Mouse (Mus musculus) neural tube, embryonic 11.5 days (tissue): Measurements from ENCODE around the gene Sdhd. TPM values are rescaled to one million over a fixed set of nuclear protein-coding genes. Genes with fewer than 3 reads are reported as not detected.

ENCODE experiments used
- ATAC-seq: fragments of 200-750 bp; cut with Nextera tagmentation; 2 replicates; pipeline ENCODE4 v1.8.0; 2017; ENCODE audit warnings: moderate number of reproducible peaks, mild to moderate bottlenecking, moderate TSS enrichment, moderate library complexity; ENCODE audit not compliant: insufficient read depth, low FRiP score, low TSS enrichment
- DNase-seq: peaks from one replicate; pipeline ENCODE4 v3.0.0-alpha.2; 2015; ENCODE audit warnings: low spot score
- H3K27ac ChIP-seq: fragments of 300-500 bp; sonication (generic); 2 replicates; pipeline ENCODE4 v1.5.1; 2014; ENCODE audit warnings: low read depth, mild to moderate bottlenecking, low read length
- H3K27me3 ChIP-seq: fragments of 300-500 bp; sonication (generic); 2 replicates; pipeline ENCODE4 v1.6.1; 2014; ENCODE audit warnings: mild to moderate bottlenecking, low read length, mixed read lengths; ENCODE audit not compliant: control insufficient read depth, insufficient read depth
- H3K36me3 ChIP-seq: fragments of 300-500 bp; sonication (generic); 2 replicates; pipeline ENCODE4 v1.6.1; 2014; ENCODE audit warnings: mild to moderate bottlenecking, low read length, moderate library complexity, mixed read lengths; ENCODE audit not compliant: control insufficient read depth, insufficient read depth
- H3K4me1 ChIP-seq: fragments of 300-500 bp; sonication (generic); 2 replicates; pipeline ENCODE4 v1.6.1; 2014; ENCODE audit warnings: low read length, mixed read lengths; ENCODE audit not compliant: control insufficient read depth, insufficient read depth
- H3K4me2 ChIP-seq: fragments of 300-500 bp; sonication (generic); 2 replicates; pipeline ENCODE4 v1.6.1; 2014; ENCODE audit warnings: low read depth, mild to moderate bottlenecking, moderate library complexity
- H3K4me3 ChIP-seq: fragments of 300-500 bp; sonication (generic); 2 replicates; pipeline ENCODE4 v1.5.1; 2014; ENCODE audit warnings: low read depth, low read length
- H3K9ac ChIP-seq: fragments of 300-500 bp; sonication (generic); 2 replicates; pipeline ENCODE4 v1.6.1; 2014; ENCODE audit warnings: mild to moderate bottlenecking, low read length
- H3K9me3 ChIP-seq: fragments of 300-500 bp; sonication (generic); 2 replicates; pipeline ENCODE4 v1.6.1; 2016; ENCODE audit warnings: low read length; ENCODE audit not compliant: control insufficient read depth
- WGBS: fragments of 180-500 bp; shearing (Covaris S2); extraction: QIAGEN DNeasy Blood & Tissue Kit; methylation state at CpG from one replicate; pipeline ENCODE4 v1.1.7; 2014; 5-methylcytosine and 5-hydroxymethylcytosine counted together
- polyA plus RNA-seq: library from polyadenylated mRNA; unstranded; fragments of >200 nt; fragmentation: Nextera tagmentation; extraction: Ambion mirVana; gene quantifications from 2 replicates; pipeline ENCODE4 v1.2.1, GENCODE M21; 2014

Gene Sdhd
- polyA plus RNA-seq, 1 experiment from 2014 or later: 281 TPM

DNA sequence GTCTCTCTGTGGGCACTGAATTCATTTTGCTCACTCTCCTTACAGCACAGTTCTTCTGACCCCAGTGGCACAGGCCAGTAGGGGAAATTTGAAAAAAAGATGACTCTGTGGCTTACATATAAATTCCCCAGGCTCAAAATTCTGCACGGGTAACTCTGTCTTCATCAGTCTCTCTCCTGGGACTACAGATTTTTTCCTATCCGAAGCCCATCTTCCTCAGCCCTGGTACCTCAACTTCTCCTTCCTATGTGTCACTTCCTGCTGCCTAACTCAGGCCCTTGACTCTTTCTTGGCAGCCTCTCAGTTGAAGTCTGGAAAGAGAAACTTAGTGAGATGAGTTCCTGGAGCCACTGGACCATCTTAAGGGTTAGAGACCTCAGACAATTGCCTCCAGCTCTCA lies 50.1 kb downstream of the Sdhd start:
- Histone ChIP-seq H3K27me3 (no peaks in the 10 kb centered on the region), H3K9ac (no peak overlapping the region), H3K4me3 (no peak overlapping the region), H3K4me2 (no peak overlapping the region), H3K4me1 (no peaks in the 10 kb centered on the region; the same call in 1 of the 2 replicates), H3K36me3 (no peaks in the 10 kb centered on the region), H3K9me3 (no peaks in the 10 kb centered on the region), H3K27ac (no peak overlapping the region)
- WGBS: 83% methylated on average over 2 of the region's 2 CpGs
- DNase-seq (no peak), ATAC-seq (no peak)

DNA sequence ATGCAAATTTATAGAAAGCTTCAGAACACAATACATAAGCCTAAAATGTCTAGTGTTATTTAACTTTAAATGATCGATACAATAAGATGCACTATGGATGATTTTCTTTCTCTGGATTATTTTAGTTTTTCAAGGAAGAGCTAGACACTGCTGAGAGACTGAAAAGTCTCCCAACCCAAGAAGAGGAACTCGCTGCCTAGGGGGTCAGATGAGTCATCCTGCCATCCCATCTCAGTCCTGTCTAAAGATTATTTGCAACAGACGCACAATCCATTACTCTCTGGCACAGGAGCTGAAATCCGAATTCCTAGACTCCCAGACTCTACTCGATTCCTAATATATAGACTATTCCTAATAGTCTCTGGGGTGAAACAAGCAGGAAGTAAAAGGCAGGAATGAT lies 51.4 kb downstream of the Sdhd start:
- H3K9me3 ChIP-seq: no peaks in the 10 kb centered on the region
- H3K9ac ChIP-seq: no peak overlapping the region
- H3K27me3 ChIP-seq: no peaks in the 10 kb centered on the region
- no peak overlapping the region for H3K4me2 ChIP-seq
- DNase-seq (no peak), ATAC-seq (no peak)
- no peak overlapping the region for H3K27ac ChIP-seq
- no peak overlapping the region for H3K4me3 ChIP-seq
- no peaks in the 10 kb centered on the region for H3K36me3 ChIP-seq
- no peaks in the 10 kb centered on the region; the same call in 1 of the 2 replicates for H3K4me1 ChIP-seq
- WGBS: 83% methylated on average over 5 of the region's 5 CpGs

DNA sequence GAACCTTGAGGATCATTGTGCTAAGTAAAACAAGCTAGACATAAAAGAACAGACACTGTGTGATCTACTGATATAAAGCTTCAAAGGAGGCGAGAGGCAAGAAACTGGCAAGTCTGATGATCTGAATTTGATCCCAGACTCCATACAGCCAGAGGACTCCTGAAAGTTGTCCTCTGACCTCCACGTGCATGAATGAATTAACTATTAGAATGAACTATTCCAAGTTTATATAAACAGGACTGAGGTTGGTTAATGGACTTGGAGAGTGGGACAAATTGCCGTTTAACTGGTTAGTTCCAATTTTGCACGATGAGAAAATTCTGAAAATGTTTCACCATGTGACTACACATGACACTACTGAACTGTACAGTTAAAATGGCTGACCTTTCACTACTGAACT lies 54.7 kb downstream of the Sdhd start:
- no peak overlapping the region for H3K9ac ChIP-seq
- H3K27ac ChIP-seq: no peak overlapping the region
- WGBS: 87% methylated on average over 4 of the region's 4 CpGs
- H3K27me3 ChIP-seq: no peaks in the 10 kb centered on the region
- H3K9me3 ChIP-seq: no peaks in the 10 kb centered on the region
- no peak overlapping the region for H3K4me2 ChIP-seq
- H3K36me3 ChIP-seq: no peaks in the 10 kb centered on the region
- DNase-seq (no peak), ATAC-seq (no peak)
- H3K4me1 ChIP-seq: no peaks in the 10 kb centered on the region
- H3K4me3 ChIP-seq: no peak overlapping the region

DNA sequence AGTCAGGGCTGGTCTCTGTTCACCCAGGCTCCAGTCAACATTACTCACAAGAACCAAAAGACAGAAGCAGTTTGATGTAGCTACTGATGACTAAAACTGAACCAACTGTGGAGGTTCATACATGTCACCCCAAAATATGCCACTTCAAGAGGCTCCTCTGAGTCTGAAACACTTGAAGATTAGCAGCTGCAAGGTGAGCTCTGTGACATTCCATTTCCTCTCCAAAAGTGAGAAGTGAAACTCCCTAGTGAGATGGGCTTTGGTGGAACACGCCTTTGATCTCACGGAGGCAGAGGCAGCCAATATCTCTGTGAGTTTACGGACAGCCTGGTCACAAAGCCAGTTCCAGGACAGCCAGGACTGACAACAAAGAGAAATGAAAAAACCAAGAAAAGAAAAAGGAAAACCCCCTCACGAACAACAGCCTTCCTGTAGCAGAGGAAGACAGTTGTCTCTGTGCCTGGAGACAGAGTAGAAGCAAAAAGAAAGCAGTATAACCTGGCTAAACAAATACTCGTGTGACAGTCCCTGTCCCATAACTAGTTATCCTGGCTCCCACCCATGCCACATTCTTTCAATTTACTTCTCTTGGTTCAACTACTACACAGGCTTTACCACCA lies 55.6 kb downstream of the Sdhd start:
- Histone ChIP-seq H3K9ac (no peak overlapping the region), H3K27me3 (no peaks in the 10 kb centered on the region), H3K4me1 (no peaks in the 10 kb centered on the region), H3K4me3 (no peak overlapping the region), H3K36me3 (no peaks in the 10 kb centered on the region), H3K4me2 (no peak overlapping the region), H3K9me3 (no peaks in the 10 kb centered on the region), H3K27ac (no peak overlapping the region)
- WGBS: 49% methylated on average over 5 of the region's 5 CpGs
- ATAC-seq: no peak
- no peak for DNase-seq

Other genes with a start within 250 kb of the Sdhd start
- gene Plet1, start 109.3 kb downstream of the Sdhd start, polyA plus RNA-seq: 0.49 and 0.51 TPM in 2 replicates
- 75.2 and 80.0 TPM in 2 replicates for gene Pts, start 75.1 kb downstream of the Sdhd start, polyA plus RNA-seq
- gene Il18, start 49.0 kb downstream of the Sdhd start, polyA plus RNA-seq: 4.7 and 6.4 TPM in 2 replicates
- gene Bco2, start 48.6 kb downstream of the Sdhd start, polyA plus RNA-seq: 0.15 TPM in 1 of 2 replicates, not detected in the other
- 0.28 TPM in 1 of 2 replicates, not detected in the other for gene Tex12, start 42.5 kb downstream of the Sdhd start, polyA plus RNA-seq
- 305 and 307 TPM in 2 replicates for gene Timm8b, start 98 bp upstream of the Sdhd start, polyA plus RNA-seq
- 4.7 and 5.9 TPM in 2 replicates for gene Pih1d2, start 13.5 kb upstream of the Sdhd start, polyA plus RNA-seq
- gene Nkapd1, start 13.7 kb upstream of the Sdhd start, polyA plus RNA-seq: 28.8 and 29.2 TPM in 2 replicates
- gene Dlat, start 56.0 kb upstream of the Sdhd start, polyA plus RNA-seq: 70.6 and 74.9 TPM in 2 replicates
- 27.4 and 33.0 TPM in 2 replicates for gene Dixdc1, start 135.7 kb upstream of the Sdhd start, polyA plus RNA-seq
- 1.1 and 1.3 TPM in 2 replicates for gene 2310030G06Rik, start 142.7 kb upstream of the Sdhd start, polyA plus RNA-seq
- gene Cryab, start 147.5 kb upstream of the Sdhd start, polyA plus RNA-seq: 12.8 and 14.4 TPM in 2 replicates
- 8.4 and 8.6 TPM in 2 replicates for gene Hspb2, start 148.5 kb upstream of the Sdhd start, polyA plus RNA-seq
- 10.5 and 10.6 TPM in 2 replicates for gene Fdxacb1, start 164.4 kb upstream of the Sdhd start, polyA plus RNA-seq
- 46.3 and 46.9 TPM in 2 replicates for gene Alg9, start 171.2 kb upstream of the Sdhd start, polyA plus RNA-seq
- 34.2 and 43.1 TPM in 2 replicates for gene 1110032A03Rik, start 171.7 kb upstream of the Sdhd start, polyA plus RNA-seq
- gene Ppp2r1b, start 241.5 kb upstream of the Sdhd start, polyA plus RNA-seq: 121 and 122 TPM in 2 replicates